Mouse (Mus musculus) thymus, postnatal 36 days (tissue): ENCODE data around the gene Rdh7.
"Not testable (repeated sequence)": the region's sequence is repeated elsewhere in the genome, so short reads cannot be mapped to it uniquely, and the experiment has no call there.

Experiments used
- DNase-seq, 2 experiments: peaks; one replicate each; pipeline ENCODE4 v3.0.0; 2022; ENCODE audit warnings: mixed read lengths in 2 of 2

Gene Rdh7

GRCm38 (mm10) chr10:127891481-127891880 lies 2.9 kb upstream of the Rdh7 start:
- DNase-seq: no peak

- no peak for DNase-seq
Measured at GRCm38 (mm10) chr10:127886971-127887370, 1.6 kb downstream of the Rdh7 start.

- no peak for DNase-seq
Measured at GRCm38 (mm10) chr10:127886551-127886950, 2.1 kb downstream of the Rdh7 start.

- DNase-seq: no peak
Measured at GRCm38 (mm10) chr10:127881041-127881440, 7.6 kb downstream of the Rdh7 start.

GRCm38 (mm10) chr10:127879155-127879688 lies 9.4 kb downstream of the Rdh7 start:
- no peak for DNase-seq

GRCm38 (mm10) chr10:127878262-127879057 lies 10.2 kb downstream of the Rdh7 start:
- no peak for DNase-seq

GRCm38 (mm10) chr10:127877681-127878080 lies 10.9 kb downstream of the Rdh7 start:
- no peak for DNase-seq

- no peak for DNase-seq
Measured at GRCm38 (mm10) chr10:127872484-127872883, 16.1 kb downstream of the Rdh7 start.

GRCm38 (mm10) chr10:127866232-127866631 lies 22.4 kb downstream of the Rdh7 start, which contains the start of gene Rdh16f2:
Gene Rdh16f2 (plus strand): TSS chr10:127866474.
- DNase-seq: no peak

- DNase-seq: no peak
Measured at GRCm38 (mm10) chr10:127864931-127865330, 23.7 kb downstream of the Rdh7 start.

GRCm38 (mm10) chr10:127856376-127856775 lies 32.2 kb downstream of the Rdh7 start:
- DNase-seq: no peak

GRCm38 (mm10) chr10:127849628-127850027 lies 39.0 kb downstream of the Rdh7 start, which contains the start of gene Rdh19:
Gene Rdh19 (plus strand): TSS chr10:127849928.
- no peak for DNase-seq

- DNase-seq: no peak
Measured at GRCm38 (mm10) chr10:127848089-127848488, 40.5 kb downstream of the Rdh7 start.

- DNase-seq: not testable (repeated sequence)
Measured at GRCm38 (mm10) chr10:127845945-127846344, 42.7 kb downstream of the Rdh7 start.

- DNase-seq: no peak
Measured at GRCm38 (mm10) chr10:127840776-127841175, 47.8 kb downstream of the Rdh7 start.

GRCm38 (mm10) chr10:127838539-127838938 lies 50.1 kb downstream of the Rdh7 start:
- DNase-seq: no peak

GRCm38 (mm10) chr10:127837793-127838192 lies 50.8 kb downstream of the Rdh7 start:
- DNase-seq: not testable (repeated sequence)

GRCm38 (mm10) chr10:127835292-127835691 lies 53.3 kb downstream of the Rdh7 start:
- DNase-seq: no peak

GRCm38 (mm10) chr10:127834186-127834585 lies 54.4 kb downstream of the Rdh7 start:
- DNase-seq: not testable (repeated sequence)
